Mouse (Mus musculus): ENCODE results near the gene Psmd4. TPM values are rescaled to one million over a fixed set of nuclear protein-coding genes. Genes with fewer than 3 reads are reported as not detected.

Gene Psmd4
- polyA plus RNA-seq, 1 experiment from 2014 or later = 214 TPM

DNA sequence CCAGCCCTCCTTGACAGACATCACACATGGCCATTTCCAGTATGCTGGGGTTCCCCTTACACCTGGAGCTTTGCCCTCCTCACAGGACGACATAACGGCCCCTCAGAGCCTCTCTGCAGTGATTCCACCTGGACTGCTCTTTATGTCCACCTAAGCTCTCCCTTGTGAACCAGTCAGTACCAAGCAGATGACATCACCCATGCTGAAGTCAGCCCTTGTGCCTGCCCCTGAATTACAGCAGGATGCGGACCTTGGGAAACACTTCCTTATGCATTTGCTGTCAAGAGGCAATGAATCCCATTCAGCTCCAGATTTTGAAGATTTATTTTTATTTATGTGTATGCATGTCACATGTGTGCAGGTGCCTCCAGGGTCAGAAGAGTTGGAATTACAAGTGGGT is 5.5 kb upstream of the Psmd4 start:
- no peak for ATAC-seq (replicated peaks; ENCODE audit: low FRiP score, low read depth)
- 57% methylated on average over 3 of the region's 3 CpGs for WGBS
- TF ChIP-seq CTCF (IDR thresholded peaks at IDR 0.05; ENCODE audit: low read depth) = no peak

DNA sequence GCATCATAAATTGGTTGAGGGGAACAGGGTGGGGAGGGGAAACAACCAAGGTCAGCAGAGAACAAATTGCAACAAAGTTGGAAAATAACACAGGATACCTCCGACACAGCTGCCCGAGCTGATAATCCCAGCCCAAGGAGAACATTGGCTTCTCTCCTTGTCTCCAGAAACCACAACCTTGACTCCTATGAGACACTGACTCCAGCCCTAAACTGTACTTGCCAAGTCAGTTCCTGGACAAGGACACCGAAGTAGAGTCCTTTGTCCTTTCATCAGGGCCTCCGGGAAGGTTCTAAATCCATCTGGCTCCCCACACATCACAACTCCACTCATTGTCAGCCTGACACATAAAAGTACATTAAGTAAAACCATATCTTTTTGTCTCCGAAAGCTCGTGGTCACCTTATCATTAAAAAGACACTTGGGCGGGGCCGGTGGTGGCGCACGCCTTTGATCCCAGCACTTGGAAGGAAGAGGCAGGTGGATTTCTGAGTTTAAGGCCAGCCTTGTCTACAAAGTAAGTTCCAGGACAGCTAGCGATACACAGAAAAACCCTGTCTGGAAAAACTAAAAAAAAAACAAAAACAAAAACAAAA is 4.1 kb upstream of the Psmd4 start:
- H3K36me3 ChIP-seq (ENCODE audit: insufficient read depth, low read length) = no peaks in the 10 kb centered on the region
- no peak overlapping the region for H3K27ac ChIP-seq
- no peaks in the 10 kb centered on the region for H3K27me3 ChIP-seq (ENCODE audit: insufficient read depth, low read length)
- H3K4me3 ChIP-seq (replicated peaks; ENCODE audit: low read depth, low read length) = no peak overlapping the region
- no peak overlapping the region for H3K4me2 ChIP-seq (ENCODE audit: low read length)
- H3K9me3 ChIP-seq (replicated peaks; ENCODE audit: low read length) = no peaks in the 10 kb centered on the region
- no peak for ATAC-seq (replicated peaks; ENCODE audit: low FRiP score, low read depth)
- H3K4me1 ChIP-seq (replicated peaks; ENCODE audit: insufficient read depth, low read length) = 0 out of 2 replicates have a peak, but pooled peaks cover under 1% of the 10 kb centered on the region
- TF ChIP-seq CTCF (IDR thresholded peaks at IDR 0.05; ENCODE audit: low read depth) = no peak
- H3K9ac ChIP-seq (ENCODE audit: low read depth, low read length) = no peak overlapping the region
- WGBS = 87% methylated on average over 11 of the region's 11 CpGs
- DNase-seq (ENCODE audit: low spot score) = no peak

More for the DNA sequence above, 5.5 kb upstream of the Psmd4 start:
- no peaks in the 10 kb centered on the region for H3K36me3 ChIP-seq (ENCODE audit: insufficient read depth, low read length)
- no peak overlapping the region for H3K9ac ChIP-seq (ENCODE audit: low read depth, low read length)
- H3K27ac ChIP-seq = no peak overlapping the region
- no peaks in the 10 kb centered on the region for H3K27me3 ChIP-seq (ENCODE audit: insufficient read depth, low read length)
- H3K4me1 ChIP-seq (replicated peaks; ENCODE audit: insufficient read depth, low read length) = no peaks in the 10 kb centered on the region
- H3K4me2 ChIP-seq (ENCODE audit: low read length) = no peak overlapping the region
- H3K4me3 ChIP-seq (replicated peaks; ENCODE audit: low read depth, low read length) = no peak overlapping the region
- DNase-seq (ENCODE audit: low spot score) = no peak
- H3K9me3 ChIP-seq (replicated peaks; ENCODE audit: low read length) = no peaks in the 10 kb centered on the region

DNA sequence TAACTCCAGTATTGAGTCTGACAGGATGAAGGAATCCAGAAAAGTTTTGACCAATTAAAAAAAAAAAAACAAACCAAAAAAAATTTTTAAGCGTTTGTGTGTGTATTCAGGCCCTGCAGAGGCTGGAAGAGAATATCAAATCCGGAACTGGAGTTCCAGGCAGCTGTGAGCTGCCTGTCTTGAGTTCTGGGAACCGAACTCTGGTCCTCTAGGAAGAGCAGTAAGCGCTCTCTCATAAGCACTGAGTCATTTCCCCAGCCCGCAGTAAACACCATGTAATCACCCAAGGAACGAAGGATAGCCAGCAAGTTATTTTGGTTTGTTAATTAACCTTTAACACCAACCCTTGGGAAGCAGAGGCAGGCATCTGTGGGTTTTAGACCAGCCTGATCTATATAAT is 837 bp upstream of the Psmd4 start:
- no peaks in the 10 kb centered on the region for H3K36me3 ChIP-seq (ENCODE audit: insufficient read depth, low read length)
- no peaks in the 10 kb centered on the region for H3K27me3 ChIP-seq (ENCODE audit: insufficient read depth, low read length)
- ATAC-seq (replicated peaks; ENCODE audit: low FRiP score, low read depth) = no peak
- TF ChIP-seq CTCF (IDR thresholded peaks at IDR 0.05; ENCODE audit: low read depth) = no peak
- no peak for DNase-seq (ENCODE audit: low spot score)
- no peaks in the 10 kb centered on the region for H3K9me3 ChIP-seq (replicated peaks; ENCODE audit: low read length)
- WGBS = 66% methylated on average over 6 of the region's 6 CpGs
- 0 out of 2 replicates have a peak, but pooled peaks cover 5% of the 10 kb centered on the region for H3K4me1 ChIP-seq (replicated peaks; ENCODE audit: insufficient read depth, low read length)
- H3K4me2 ChIP-seq (ENCODE audit: low read length) = no peak overlapping the region
- H3K27ac ChIP-seq = no peak overlapping the region
- no peak overlapping the region for H3K9ac ChIP-seq (ENCODE audit: low read depth, low read length)
- H3K4me3 ChIP-seq (replicated peaks; ENCODE audit: low read depth, low read length) = no peak overlapping the region

DNA sequence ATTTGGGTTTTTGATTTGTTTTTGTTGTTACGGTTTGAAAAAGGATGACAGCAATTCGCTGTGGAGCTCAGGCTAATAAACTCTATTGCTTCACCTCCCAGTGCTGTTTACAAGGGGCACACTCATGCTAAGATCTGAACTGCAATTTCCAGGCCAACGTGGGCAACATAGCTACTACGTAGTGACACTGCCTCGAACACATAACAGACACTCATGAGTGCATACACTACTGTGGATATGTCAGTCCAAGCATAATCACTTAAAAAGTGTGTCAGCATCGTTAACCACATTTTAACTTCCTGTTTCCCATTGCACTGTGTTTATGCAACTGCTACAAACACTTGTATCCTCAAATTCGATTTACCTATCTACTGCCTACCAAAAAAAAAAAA is 420 bp upstream of the Psmd4 start:
- peak overlapping the region; percentile 67 for H3K4me3 ChIP-seq (replicated peaks; ENCODE audit: low read depth, low read length)
- peak; percentile 53 for ATAC-seq (replicated peaks; ENCODE audit: low FRiP score, low read depth)
- DNase-seq (ENCODE audit: low spot score) = no peak
- no peaks in the 10 kb centered on the region for H3K27me3 ChIP-seq (ENCODE audit: insufficient read depth, low read length)
- 0 out of 2 replicates have a peak, but pooled peaks cover 5% of the 10 kb centered on the region for H3K4me1 ChIP-seq (replicated peaks; ENCODE audit: insufficient read depth, low read length)
- H3K9me3 ChIP-seq (replicated peaks; ENCODE audit: low read length) = no peaks in the 10 kb centered on the region
- peak overlapping the region; percentile 35; the same call in 1 of the 2 replicates for H3K9ac ChIP-seq (ENCODE audit: low read depth, low read length)
- H3K4me2 ChIP-seq (ENCODE audit: low read length) = peak overlapping the region; percentile 57
- no peak for TF ChIP-seq CTCF (IDR thresholded peaks at IDR 0.05; ENCODE audit: low read depth)
- H3K36me3 ChIP-seq (ENCODE audit: insufficient read depth, low read length) = 0 out of 2 replicates have a peak, but pooled peaks cover 2% of the 10 kb centered on the region
- peak overlapping the region; percentile 73; the same call in 1 of the 2 replicates for H3K27ac ChIP-seq
- 16% methylated on average over 7 of the region's 7 CpGs for WGBS

DNA sequence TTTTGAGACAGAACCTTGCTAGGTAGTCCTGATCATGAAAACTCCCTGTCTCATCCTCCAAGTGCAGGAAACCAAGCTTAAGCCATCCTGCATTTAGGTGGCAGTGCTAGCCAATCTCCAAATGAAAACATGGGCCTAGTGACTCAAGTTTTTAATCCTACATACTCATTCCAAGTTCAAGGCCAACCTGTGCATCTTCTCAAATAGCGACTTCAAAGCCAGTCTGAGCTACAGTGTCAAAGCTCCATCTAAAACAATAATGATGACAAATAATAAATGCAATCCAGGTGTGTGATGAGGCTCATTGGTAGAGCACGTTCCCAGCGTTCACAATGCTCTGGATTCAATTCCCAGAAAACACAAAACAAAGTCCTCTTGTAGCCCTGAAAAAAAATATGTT is 789 bp downstream of the Psmd4 start:
- Histone ChIP-seq H3K4me1 (replicated peaks; ENCODE audit: insufficient read depth, low read length) (0 out of 2 replicates have a peak, but pooled peaks cover 5% of the 10 kb centered on the region), H3K9ac (ENCODE audit: low read depth, low read length) (peak overlapping the region; percentile 71), H3K4me3 (replicated peaks; ENCODE audit: low read depth, low read length) (peak overlapping the region; percentile 67), H3K36me3 (ENCODE audit: insufficient read depth, low read length) (0 out of 2 replicates have a peak, but pooled peaks cover 2% of the 10 kb centered on the region), H3K4me2 (ENCODE audit: low read length) (peak overlapping the region; percentile 62), H3K27me3 (ENCODE audit: insufficient read depth, low read length) (no peaks in the 10 kb centered on the region), H3K9me3 (replicated peaks; ENCODE audit: low read length) (no peaks in the 10 kb centered on the region), H3K27ac (no peak overlapping the region)
- TF ChIP-seq CTCF (IDR thresholded peaks at IDR 0.05; ENCODE audit: low read depth) = no peak
- ATAC-seq (replicated peaks; ENCODE audit: low FRiP score, low read depth) = no peak
- 11% methylated on average over 3 of the region's 3 CpGs for WGBS
- no peak for DNase-seq (ENCODE audit: low spot score)

DNA sequence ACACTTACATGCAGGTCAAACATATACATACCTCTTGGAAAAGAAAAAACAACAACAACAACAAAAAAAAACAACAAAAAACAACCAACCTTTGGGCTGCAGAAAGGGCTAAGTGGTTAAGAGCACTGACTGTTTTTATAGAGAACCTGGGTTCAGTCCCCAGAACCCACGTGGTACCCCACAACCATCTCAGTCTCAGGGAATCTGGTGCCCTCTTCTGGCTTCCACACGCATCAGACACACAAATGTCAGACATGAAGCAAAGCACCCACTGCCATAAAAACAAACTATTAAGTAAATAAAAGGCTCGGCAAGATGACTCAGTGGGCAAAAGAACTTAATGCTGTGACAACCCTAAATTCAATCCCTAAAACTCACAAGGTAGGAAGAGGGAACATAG is 12.5 kb downstream of the Psmd4 start:
- Histone ChIP-seq H3K36me3 (ENCODE audit: insufficient read depth, low read length) (peaks cover 37% of the 10 kb centered on the region), H3K27me3 (ENCODE audit: insufficient read depth, low read length) (no peaks in the 10 kb centered on the region), H3K4me1 (replicated peaks; ENCODE audit: insufficient read depth, low read length) (no peaks in the 10 kb centered on the region), H3K4me3 (replicated peaks; ENCODE audit: low read depth, low read length) (no peak overlapping the region), H3K9ac (ENCODE audit: low read depth, low read length) (no peak overlapping the region), H3K9me3 (replicated peaks; ENCODE audit: low read length) (no peaks in the 10 kb centered on the region), H3K27ac (no peak overlapping the region), H3K4me2 (ENCODE audit: low read length) (no peak overlapping the region)
- no peak for ATAC-seq (replicated peaks; ENCODE audit: low FRiP score, low read depth)
- TF ChIP-seq CTCF (IDR thresholded peaks at IDR 0.05; ENCODE audit: low read depth) = peak; percentile 29; the same call in 1 of the 2 replicates
- no peak for DNase-seq (ENCODE audit: low spot score)
- 70% methylated on average over 3 of the region's 3 CpGs for WGBS

All from kidney, postnatal 0 days (tissue).